Mouse (Mus musculus) spleen, adult 2 months (tissue): ENCODE measurements around the gene Rgs16. TPM values are rescaled to one million over a fixed set of nuclear protein-coding genes. Genes with fewer than 3 reads are reported as not detected.

Source experiments
- DNase-seq, 2 experiments: peaks; one replicate each; pipeline versions ENCODE4 v3.0.0 to v3.0.0-alpha.2; 2012 to 2021; ENCODE audit warnings: low spot score in 2 of 2, low read depth in 1 of 2
- H3K27ac ChIP-seq: fragments of 200-500 bp; 2 replicates; pipeline ENCODE4 v1.5.1; 2012; ENCODE audit warnings: low read length, inconsistent platforms; ENCODE audit not compliant: insufficient read depth
- H3K27me3 ChIP-seq: fragments of 200-500 bp; 2 replicates; pipeline ENCODE4 v1.6.1; 2012; ENCODE audit warnings: mild to moderate bottlenecking, moderate library complexity, low read length, inconsistent platforms; ENCODE audit not compliant: control insufficient read depth, insufficient read depth
- H3K36me3 ChIP-seq: fragments of 200-500 bp; 2 replicates; pipeline ENCODE4 v1.6.1; 2012; ENCODE audit warnings: mild to moderate bottlenecking, low read length, inconsistent platforms; ENCODE audit not compliant: control insufficient read depth, insufficient read depth
- H3K4me1 ChIP-seq: fragments of 200-500 bp; 2 replicates; pipeline ENCODE4 v1.6.1; 2011; ENCODE audit warnings: inconsistent platforms; ENCODE audit not compliant: control insufficient read depth, insufficient read depth, insufficient read length
- H3K4me3 ChIP-seq: fragments of 200-500 bp; 2 replicates; pipeline ENCODE4 v1.5.1; 2011; ENCODE audit warnings: mild to moderate bottlenecking, inconsistent platforms; ENCODE audit not compliant: insufficient read depth, insufficient read length; ENCODE audit errors: extremely low read depth
- CTCF ChIP-seq: fragments of 200-500 bp; IDR thresholded peaks from 2 replicates; pipeline ENCODE4 v1.5.1; 2011; ENCODE audit warnings: mild to moderate bottlenecking, inconsistent platforms; ENCODE audit not compliant: insufficient read depth, insufficient read length, insufficient replicate concordance; ENCODE audit errors: extremely low read depth
- POLR2A ChIP-seq: fragments of 200-500 bp; IDR thresholded peaks from 2 replicates; pipeline ENCODE4 v1.6.1; 2011; ENCODE audit warnings: low read depth, low read length, inconsistent platforms
- WGBS: fragments of 180-500 bp; shearing (Covaris S2); methylation state at CpG from one replicate; pipeline ENCODE4 v1.1.7; 2018; 5-methylcytosine and 5-hydroxymethylcytosine counted together
- polyA plus RNA-seq: library from polyadenylated mRNA; depleted of rRNA; stranded (reverse); fragments of >200 nt; gene quantifications from 2 replicates; pipeline ENCODE4 v1.2.3, GENCODE M21; 2012; rRNA removed

Rgs16 gene
- polyA plus RNA-seq = 0.88 and 1.2 TPM in 2 replicates

- Histone ChIP-seq H3K27me3 (peaks cover 5% of the 10 kb centered on the region), H3K27ac (no peak within 1 kb of the TSS), H3K36me3 (no peaks in the 10 kb centered on the region), H3K4me3 (peak within 1 kb of the TSS; percentile 57), H3K4me1 (no peaks in the 10 kb centered on the region; the same call in 1 of the 2 replicates)
- under 1% methylated on average over 28 of the region's 28 CpGs for WGBS
- peak in 1 of 2 experiments; percentile 72 for DNase-seq
- TF ChIP-seq CTCF = no peak
- no peak for TF ChIP-seq POLR2A
Observed at GRCm38 (mm10) chr1:153740145-153740544, at the start of gene Rgs16. Gene Rgs16 (plus strand): TSS chr1:153740349.

- Histone ChIP-seq H3K36me3 (no peaks in the 10 kb centered on the region), H3K27ac (no peak overlapping the region), H3K4me1 (no peaks in the 10 kb centered on the region; the same call in 1 of the 2 replicates), H3K4me3 (no peak overlapping the region), H3K27me3 (no peaks in the 10 kb centered on the region)
- WGBS = 88% methylated on average over 6 of the region's 6 CpGs
- DNase-seq = no peak
- TF ChIP-seq POLR2A (no peak), CTCF (no peak)
Observed at GRCm38 (mm10) chr1:153692526-153692925, 47.6 kb upstream of the Rgs16 start.

DNA sequence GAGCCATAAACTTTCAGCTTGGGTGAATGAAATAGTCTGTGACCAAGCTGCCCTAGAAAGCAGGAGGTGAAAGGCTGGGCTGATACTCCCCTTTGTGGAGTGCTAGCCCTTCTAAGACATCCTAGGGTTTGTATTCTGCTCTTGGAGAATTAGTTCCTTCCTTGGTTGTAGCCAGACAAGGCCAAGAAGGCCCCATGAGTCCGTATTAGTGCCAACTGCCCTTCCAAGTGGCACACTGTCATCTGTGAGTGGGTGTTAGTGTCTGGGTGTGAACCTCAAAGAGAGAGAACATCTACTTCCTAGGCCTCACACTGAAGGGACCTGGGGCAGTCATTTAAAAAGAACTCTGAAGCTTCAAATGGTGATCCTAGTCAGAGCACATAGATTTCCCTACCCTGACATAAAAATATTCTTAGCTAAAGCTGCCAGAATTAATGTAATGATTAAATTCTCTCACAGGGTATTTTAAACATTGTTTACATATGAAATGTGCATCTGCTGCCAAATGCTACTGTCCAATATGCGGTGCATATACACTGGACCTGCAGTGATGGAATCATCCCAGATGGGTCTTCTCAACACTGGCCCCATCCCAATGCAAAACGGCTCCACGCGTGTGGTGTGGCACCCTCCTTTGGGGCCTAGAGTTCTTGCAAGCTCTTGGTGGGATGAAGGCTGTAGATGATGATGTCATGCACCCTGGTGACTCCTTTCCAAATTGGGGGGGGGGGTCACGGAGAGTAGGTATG lies 45.6 kb upstream of the Rgs16 start:
- Histone ChIP-seq H3K36me3 (no peaks in the 10 kb centered on the region), H3K27ac (no peak overlapping the region), H3K27me3 (no peaks in the 10 kb centered on the region), H3K4me1 (no peaks in the 10 kb centered on the region; the same call in 1 of the 2 replicates), H3K4me3 (no peak overlapping the region)
- WGBS = 93% methylated on average over 6 of the region's 6 CpGs
- no peak for DNase-seq
- TF ChIP-seq POLR2A = no peak
- TF ChIP-seq CTCF = no peak

- Histone ChIP-seq H3K4me1 (no peaks in the 10 kb centered on the region; the same call in 1 of the 2 replicates), H3K36me3 (no peaks in the 10 kb centered on the region), H3K27me3 (no peaks in the 10 kb centered on the region), H3K4me3 (no peak overlapping the region), H3K27ac (no peak overlapping the region)
- 91% methylated on average over 10 of the region's 10 CpGs for WGBS
- no peak for DNase-seq
- TF ChIP-seq CTCF (no peak), POLR2A (no peak)
Observed at GRCm38 (mm10) chr1:153695398-153695797, 44.8 kb upstream of the Rgs16 start.

DNA sequence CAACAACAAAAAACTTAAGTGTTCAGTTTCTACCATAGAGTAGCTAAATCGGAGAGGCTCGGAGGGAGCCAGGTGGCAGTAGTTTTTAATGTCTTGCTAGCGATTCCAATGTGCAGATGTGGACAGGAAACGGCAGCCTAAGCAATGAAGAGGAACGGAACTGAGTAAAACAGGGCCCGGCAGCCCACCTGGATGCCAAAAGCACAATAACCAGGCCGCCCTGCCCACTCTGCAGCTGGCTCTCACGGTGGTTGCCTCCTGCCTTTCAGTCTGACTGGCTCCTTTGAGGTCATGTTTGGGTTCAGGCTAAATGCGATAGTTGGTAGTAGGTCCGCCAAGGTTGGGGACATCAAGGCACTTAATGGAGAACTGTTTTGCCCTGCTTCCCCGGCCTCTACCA lies 44.1 kb upstream of the Rgs16 start:
- peaks cover 4% of the 10 kb centered on the region; the same call in 1 of the 2 replicates for H3K4me1 ChIP-seq
- WGBS = 73% methylated on average over 11 of the region's 11 CpGs
- no peak overlapping the region for H3K4me3 ChIP-seq
- TF ChIP-seq POLR2A (no peak), CTCF (no peak)
- H3K36me3 ChIP-seq = no peaks in the 10 kb centered on the region
- no peak for DNase-seq
- H3K27ac ChIP-seq = no peak overlapping the region
- H3K27me3 ChIP-seq = no peaks in the 10 kb centered on the region

- WGBS = 85% methylated on average over 4 of the region's 4 CpGs
- no peak overlapping the region for H3K4me3 ChIP-seq
- peaks cover 5% of the 10 kb centered on the region; the same call in 1 of the 2 replicates for H3K4me1 ChIP-seq
- no peaks in the 10 kb centered on the region for H3K27me3 ChIP-seq
- H3K27ac ChIP-seq = no peak overlapping the region
- TF ChIP-seq POLR2A = no peak
- TF ChIP-seq CTCF = no peak
- no peak for DNase-seq
- no peaks in the 10 kb centered on the region for H3K36me3 ChIP-seq
Observed at GRCm38 (mm10) chr1:153696541-153696940, 43.6 kb upstream of the Rgs16 start.
